29 mouse cellular contexts compared by ENCODE assay signal in genomic region chr13:47374583-47374982, GRCm38 (mm10).
DNase-seq lines count a peak whose midpoint lies in the region; ATAC-seq and TF ChIP-seq lines count a peak whose summit lies in the region.
"Had no signal": no experiment of that assay in that cellular context is flagged by ENCODE, and none has a peak within 500 bp of the region (broad histone marks: within the 10 kb centered on the region; RNA-seq: fewer than 3 reads in every experiment).

No protein-coding gene starts in this region.

- H3K9ac ChIP-seq in forebrain, embryonic 14.5 days (ENCODE audit: low read length) = no peak overlapping the region
- no peak overlapping the region for H3K9ac ChIP-seq in forebrain, embryonic 12.5 days
- no peak overlapping the region for H3K9ac ChIP-seq in midbrain, postnatal 0 days (replicated peaks; ENCODE audit: low read length, poor library complexity, severe bottlenecking)
- H3K9ac ChIP-seq in midbrain, embryonic 16.5 days (ENCODE audit: low read depth, low read length) = no peak overlapping the region
- H3K9ac ChIP-seq: heart, embryonic 15.5 days; limb, embryonic 15.5 days; liver, embryonic 13.5 days; midbrain, embryonic 12.5 days had no signal

- WGBS in forebrain, embryonic 14.5 days = 45% methylated on average over 1 of the region's 1 CpGs
- 74% methylated on average over 1 of the region's 1 CpGs for WGBS in forebrain, embryonic 12.5 days
- WGBS in midbrain, postnatal 0 days = 65% methylated on average over 1 of the region's 1 CpGs
- 64% methylated on average over 1 of the region's 1 CpGs for WGBS in midbrain, embryonic 16.5 days

- no peak overlapping the region for H3K4me3 ChIP-seq in forebrain, embryonic 14.5 days (ENCODE audit: low read depth, low read length)
- no peak overlapping the region for H3K4me3 ChIP-seq in forebrain, embryonic 12.5 days (replicated peaks)
- H3K4me3 ChIP-seq in midbrain, postnatal 0 days (ENCODE audit: low read depth, low read length) = no peak overlapping the region
- no peak overlapping the region for H3K4me3 ChIP-seq in midbrain, embryonic 16.5 days (ENCODE audit: low read depth, low read length)
- H3K4me3 ChIP-seq: erythroblast, embryonic 14.5 days; heart, embryonic 10.5 days; heart, embryonic 15.5 days; limb, embryonic 10.5 days; limb, embryonic 15.5 days; liver, embryonic 13.5 days; megakaryocyte, embryonic 14.5 days; midbrain, embryonic 12.5 days had no signal

- ATAC-seq in forebrain, embryonic 14.5 days = peak; percentile 83
- no peak for ATAC-seq in forebrain, embryonic 12.5 days (ENCODE audit: low FRiP score)
- no peak for ATAC-seq in midbrain, postnatal 0 days (ENCODE audit: low FRiP score)
- no peak for ATAC-seq in midbrain, embryonic 16.5 days
- ATAC-seq: intestine, postnatal 0 days; lung, postnatal 0 days had no signal

- H3K9me3 ChIP-seq in forebrain, embryonic 14.5 days (replicated peaks; ENCODE audit: control insufficient read depth, low read length) = 0 out of 2 replicates have a peak, but pooled peaks cover 4% of the 10 kb centered on the region
- peaks cover 4% of the 10 kb centered on the region; the same call in 1 of the 2 replicates for H3K9me3 ChIP-seq in forebrain, embryonic 12.5 days
- no peaks in the 10 kb centered on the region for H3K9me3 ChIP-seq in midbrain, postnatal 0 days (ENCODE audit: low read length)
- H3K9me3 ChIP-seq in midbrain, embryonic 16.5 days (replicated peaks; ENCODE audit: control insufficient read depth, low read length, poor library complexity, severe bottlenecking) = no peaks in the 10 kb centered on the region
- H3K9me3 ChIP-seq: G1E; heart, embryonic 15.5 days; limb, embryonic 10.5 days; limb, embryonic 15.5 days; liver, embryonic 13.5 days had no signal

- no peak overlapping the region for H3K27ac ChIP-seq in forebrain, embryonic 14.5 days (ENCODE audit: low read depth, low read length)
- no peak overlapping the region for H3K27ac ChIP-seq in forebrain, embryonic 12.5 days
- H3K27ac ChIP-seq in midbrain, postnatal 0 days (ENCODE audit: low read depth, low read length) = no peak overlapping the region
- H3K27ac ChIP-seq in midbrain, embryonic 16.5 days (ENCODE audit: low read length) = no peak overlapping the region
- H3K27ac ChIP-seq: heart, embryonic 10.5 days; heart, embryonic 15.5 days; limb, embryonic 10.5 days; limb, embryonic 15.5 days; liver, embryonic 13.5 days; midbrain, embryonic 12.5 days had no signal

- no peak for TF ChIP-seq POLR2A in brain, embryonic 14.5 days (IDR thresholded peaks at IDR 0.05; ENCODE audit: borderline replicate concordance, extremely low read depth, insufficient read depth, insufficient read length, poor library complexity, severe bottlenecking)

- TF ChIP-seq CTCF in midbrain, postnatal 0 days (IDR thresholded peaks at IDR 0.05) = no peak
- no peak for TF ChIP-seq CTCF in brain, embryonic 14.5 days (IDR thresholded peaks at IDR 0.05; ENCODE audit: borderline replicate concordance, extremely low read depth, insufficient read depth, insufficient read length)

- H3K36me3 ChIP-seq in forebrain, embryonic 14.5 days (ENCODE audit: control insufficient read depth, insufficient read depth, low read length) = no peaks in the 10 kb centered on the region
- H3K36me3 ChIP-seq in forebrain, embryonic 12.5 days (replicated peaks) = no peaks in the 10 kb centered on the region
- H3K36me3 ChIP-seq in midbrain, postnatal 0 days (ENCODE audit: insufficient read depth, low read length) = no peaks in the 10 kb centered on the region
- H3K36me3 ChIP-seq in midbrain, embryonic 16.5 days (ENCODE audit: control insufficient read depth, insufficient read depth, low read length) = no peaks in the 10 kb centered on the region
- H3K36me3 ChIP-seq: G1E; heart, embryonic 10.5 days; heart, embryonic 15.5 days; limb, embryonic 10.5 days; limb, embryonic 15.5 days; liver, embryonic 13.5 days; midbrain, embryonic 12.5 days had no signal

- H3K4me1 ChIP-seq in forebrain, embryonic 14.5 days (ENCODE audit: control insufficient read depth, insufficient read depth, low read length) = no peaks in the 10 kb centered on the region
- H3K4me1 ChIP-seq in forebrain, embryonic 12.5 days = no peaks in the 10 kb centered on the region
- no peaks in the 10 kb centered on the region for H3K4me1 ChIP-seq in midbrain, postnatal 0 days (ENCODE audit: insufficient read depth, low read length)
- H3K4me1 ChIP-seq in midbrain, embryonic 16.5 days (ENCODE audit: control insufficient read depth, insufficient read depth, low read length) = no peaks in the 10 kb centered on the region
- H3K4me1 ChIP-seq: heart, embryonic 10.5 days; heart, embryonic 15.5 days; limb, embryonic 10.5 days; limb, embryonic 15.5 days; liver, embryonic 13.5 days; megakaryocyte, embryonic 14.5 days; midbrain, embryonic 12.5 days had no signal

- H3K4me2 ChIP-seq in forebrain, embryonic 14.5 days (ENCODE audit: low read length) = no peak overlapping the region
- H3K4me2 ChIP-seq in forebrain, embryonic 12.5 days = no peak overlapping the region
- no peak overlapping the region for H3K4me2 ChIP-seq in midbrain, postnatal 0 days (ENCODE audit: low read depth, low read length, poor library complexity, severe bottlenecking)
- H3K4me2 ChIP-seq in midbrain, embryonic 16.5 days (ENCODE audit: low read length) = no peak overlapping the region
- H3K4me2 ChIP-seq: heart, embryonic 15.5 days; limb, embryonic 15.5 days; liver, embryonic 13.5 days; midbrain, embryonic 12.5 days had no signal

- DNase-seq in forebrain, embryonic 14.5 days (ENCODE audit: low spot score) = peak; percentile 81
- DNase-seq in midbrain, postnatal 0 days (ENCODE audit: low spot score) = peak; percentile 13
- peak; percentile 88 for DNase-seq in brain, embryonic 14.5 days (ENCODE audit: low read depth)
- no peak for DNase-seq in embryo, embryonic 10.5 days (ENCODE audit: low spot score)
- no peak for DNase-seq in urinary bladder, postnatal 36 days (ENCODE audit: low spot score in 2 of 2)
- DNase-seq: adrenal gland, postnatal 14 days; cerebellum, adult 8-10 months; gastrocnemius, postnatal 14 days; heart, adult 11 months; kidney, adult 9 months; kidney, postnatal 14 days; liver, embryonic 13.5 days; lung, adult 18-20 months; lung, postnatal 4 days; right cerebral cortex, postnatal 25 days; spleen, adult 18-20 months; thymus, postnatal 14 days had no signal

- no peaks in the 10 kb centered on the region for H3K27me3 ChIP-seq in forebrain, embryonic 14.5 days (replicated peaks; ENCODE audit: control insufficient read depth, insufficient read depth, low read length)
- no peaks in the 10 kb centered on the region for H3K27me3 ChIP-seq in forebrain, embryonic 12.5 days
- no peaks in the 10 kb centered on the region for H3K27me3 ChIP-seq in midbrain, postnatal 0 days (ENCODE audit: insufficient read depth, low read length)
- H3K27me3 ChIP-seq in midbrain, embryonic 16.5 days (ENCODE audit: control insufficient read depth, insufficient read depth, low read depth, low read length) = no peaks in the 10 kb centered on the region
- H3K27me3 ChIP-seq: heart, embryonic 15.5 days; limb, embryonic 15.5 days; liver, embryonic 13.5 days; megakaryocyte, embryonic 14.5 days had no signal

Comparison
In these comparisons a context has a peak if more than half of its experiments do, and no peak if none do; other contexts are left out.
1. DNase-seq: peak in forebrain, embryonic 14.5 days (single experiment), midbrain, postnatal 0 days (single experiment) and brain, embryonic 14.5 days (single experiment); none in embryo, embryonic 10.5 days (single experiment) and urinary bladder, postnatal 36 days (0 of 2).